In genomic region chr1:168354934-168355333, GRCm38 (mm10) we compare ENCODE assay signal across 10 mouse cellular contexts.
A peak's percentile ranks its signal among the peaks of the same experiment; 100 is the strongest.
DNase-seq lines count a peak whose midpoint lies in the region; ATAC-seq and TF ChIP-seq lines count a peak whose summit lies in the region.
"Had no signal": no experiment of that assay in that cellular context is flagged by ENCODE, and none has a peak within 500 bp of the region (broad histone marks: within the 10 kb centered on the region; RNA-seq: fewer than 3 reads in every experiment).

No protein-coding gene starts in this region.

- no peak overlapping the region for H3K4me3 ChIP-seq in hindbrain, embryonic 12.5 days
- H3K4me3 ChIP-seq in layer of hippocampus, adult 2 months, result no peak overlapping the region
- H3K4me3 ChIP-seq: embryonic facial prominence, embryonic 15.5 days had no signal

- H3K27me3 ChIP-seq in hindbrain, embryonic 12.5 days, result no peaks in the 10 kb centered on the region
- H3K27me3 ChIP-seq: embryonic facial prominence, embryonic 15.5 days had no signal

- no peak for DNase-seq in frontal cortex, postnatal 36 days (ENCODE audit: low spot score in 2 of 2)
- peak; percentile 24 for DNase-seq in lung, postnatal 36 days
- DNase-seq in lung, adult 18-20 months, result no peak
- peak; percentile 62 for DNase-seq in retina, embryonic 14.5 days (ENCODE audit: low spot score)
- no peak for DNase-seq in layer of hippocampus, adult 2 months (ENCODE audit: low spot score in 2 of 2)
- DNase-seq in liver, result no peak
- DNase-seq: gastrocnemius, postnatal 14 days had no signal

- H3K36me3 ChIP-seq in hindbrain, embryonic 12.5 days, result 0 out of 2 replicates have a peak, but pooled peaks cover 2% of the 10 kb centered on the region
- H3K36me3 ChIP-seq: embryonic facial prominence, embryonic 15.5 days had no signal

- peak overlapping the region; percentile 90; the same call in 1 of the 2 replicates for H3K27ac ChIP-seq in hindbrain, embryonic 12.5 days
- H3K27ac ChIP-seq in layer of hippocampus, adult 2 months, result no peak overlapping the region
- H3K27ac ChIP-seq: embryonic facial prominence, embryonic 15.5 days had no signal

- H3K9ac ChIP-seq in hindbrain, embryonic 12.5 days, result no peak overlapping the region
- H3K9ac ChIP-seq: embryonic facial prominence, embryonic 15.5 days had no signal

- no peak overlapping the region; the same call in 1 of the 2 replicates for H3K4me2 ChIP-seq in hindbrain, embryonic 12.5 days (replicated peaks)
- H3K4me2 ChIP-seq: embryonic facial prominence, embryonic 15.5 days had no signal

- peak; percentile 53; the same call in 1 of the 2 replicates for ATAC-seq in frontal cortex, adult (ENCODE audit: low TSS enrichment)
- ATAC-seq in hindbrain, embryonic 12.5 days (ENCODE audit: low FRiP score), result no peak

- H3K4me1 ChIP-seq in hindbrain, embryonic 12.5 days, result peaks cover 97% of the 10 kb centered on the region

- 18% methylated on average over 4 of the region's 4 CpGs for WGBS in hindbrain, embryonic 12.5 days

- no peaks in the 10 kb centered on the region for H3K9me3 ChIP-seq in hindbrain, embryonic 12.5 days (replicated peaks)
- H3K9me3 ChIP-seq: embryonic facial prominence, embryonic 15.5 days had no signal

- TF ChIP-seq CTCF in layer of hippocampus, adult 2 months (conservative IDR thresholded peaks at IDR 0.05), result no peak

Comparison
In these comparisons a context has a peak if more than half of its experiments do, and no peak if none do; other contexts are left out.
1. DNase-seq: peak in lung, postnatal 36 days (single experiment) and retina, embryonic 14.5 days (single experiment); none in frontal cortex, postnatal 36 days (0 of 2), lung, adult 18-20 months (0 of 2), layer of hippocampus, adult 2 months (0 of 2) and liver (single experiment).